Mouse (Mus musculus) c-Kit-positive CD71-positive TER-119-negative erythroid progenitor cells, embryonic 14.5 days (primary cell): Measurements from ENCODE around the gene Adcy4.
A peak's percentile ranks its signal among the peaks of the same experiment; 100 is the strongest.
"Not testable (repeated sequence)": the region's sequence is repeated elsewhere in the genome, so short reads cannot be mapped to it uniquely, and the experiment has no call there.

Experiments
- DNase-seq: peaks from one replicate; pipeline ENCODE4 v3.0.0-alpha.2; 2013; ENCODE audit warnings: low read depth

The Adcy4 gene

GRCm38 (mm10) chr14:55788256-55789050 lies 4.6 kb upstream of the Adcy4 start, which contains the start of gene Ripk3:
Gene Ripk3 (minus strand): TSS chr14:55788865.
- peak; percentile 68 for DNase-seq

GRCm38 (mm10) chr14:55787731-55788130 lies 3.8 kb upstream of the Adcy4 start:
- DNase-seq, result no peak

GRCm38 (mm10) chr14:55785195-55785594 lies 1.3 kb upstream of the Adcy4 start:
- DNase-seq, result no peak

- no peak for DNase-seq
Observed at GRCm38 (mm10) chr14:55783171-55783957, 531 bp downstream of the Adcy4 start.

- DNase-seq, result no peak
Observed at GRCm38 (mm10) chr14:55782361-55782960, 1.4 kb downstream of the Adcy4 start.

- DNase-seq, result peak; percentile 56
Observed at GRCm38 (mm10) chr14:55781310-55781709, 2.6 kb downstream of the Adcy4 start.

- DNase-seq, result no peak
Observed at GRCm38 (mm10) chr14:55780736-55781135, 3.2 kb downstream of the Adcy4 start.

GRCm38 (mm10) chr14:55779656-55780055 lies 4.2 kb downstream of the Adcy4 start:
- no peak for DNase-seq

GRCm38 (mm10) chr14:55778686-55779085 lies 5.2 kb downstream of the Adcy4 start:
- DNase-seq, result no peak

- no peak for DNase-seq
Observed at GRCm38 (mm10) chr14:55777806-55778205, 6.1 kb downstream of the Adcy4 start.

GRCm38 (mm10) chr14:55777176-55777575 lies 6.7 kb downstream of the Adcy4 start:
- no peak for DNase-seq

GRCm38 (mm10) chr14:55776711-55777110 lies 7.2 kb downstream of the Adcy4 start:
- no peak for DNase-seq

- peak; percentile 54 for DNase-seq
Observed at GRCm38 (mm10) chr14:55769087-55769703, 14.7 kb downstream of the Adcy4 start.

- DNase-seq, result no peak
Observed at GRCm38 (mm10) chr14:55768555-55768954, 15.3 kb downstream of the Adcy4 start.

GRCm38 (mm10) chr14:55767519-55768414 lies 16.1 kb downstream of the Adcy4 start:
- DNase-seq, result no peak

GRCm38 (mm10) chr14:55765696-55766095 lies 18.2 kb downstream of the Adcy4 start, which contains the start of gene Ltb4r1:
Gene Ltb4r1 (plus strand): TSS chr14:55765962.
- no peak for DNase-seq

GRCm38 (mm10) chr14:55763166-55763565 lies 20.7 kb downstream of the Adcy4 start:
- DNase-seq, result no peak

GRCm38 (mm10) chr14:55762001-55762821 lies 21.7 kb downstream of the Adcy4 start:
- no peak for DNase-seq

GRCm38 (mm10) chr14:55761163-55761562 lies 22.7 kb downstream of the Adcy4 start, which contains the start of gene Ltb4r2:
Gene Ltb4r2 (plus strand): TSS chr14:55761428.
- DNase-seq, result no peak

GRCm38 (mm10) chr14:55760156-55760555 lies 23.7 kb downstream of the Adcy4 start:
- not testable (repeated sequence) for DNase-seq
